Mouse (Mus musculus): Measurements from ENCODE around the gene Zfp57.
A peak's percentile ranks its signal among the peaks of the same experiment; 100 is the strongest.
"Not testable (repeated sequence)": the region's sequence is repeated elsewhere in the genome, so short reads cannot be mapped to it uniquely, and the experiment has no call there.

Zfp57 gene

GRCm38 (mm10) chr17:37000863-37001262 is at the start of gene Zfp57:
TSS of gene Zfp57 (plus strand) at chr17:37001163.
- no peak for DNase-seq (ENCODE audit: low spot score in 2 of 2)

- no peak for DNase-seq (ENCODE audit: low spot score in 2 of 2)
Measured at GRCm38 (mm10) chr17:36952631-36953030, 48.3 kb upstream of the Zfp57 start.

- DNase-seq (ENCODE audit: low spot score in 2 of 2) = no peak
Measured at GRCm38 (mm10) chr17:36953062-36953461, 47.9 kb upstream of the Zfp57 start.

- peak; percentile 83 to 84 for DNase-seq (ENCODE audit: low spot score in 2 of 2)
Measured at GRCm38 (mm10) chr17:36957999-36958743, 42.8 kb upstream of the Zfp57 start, which contains the start of the genes Znrd1 and Znrd1as. TSS of gene Znrd1 (minus strand) at chr17:36958559. TSS of gene Znrd1as (plus strand) at chr17:36958592.

GRCm38 (mm10) chr17:36958884-36959283 is 42.1 kb upstream of the Zfp57 start:
- DNase-seq (ENCODE audit: low spot score in 2 of 2) = no peak

- DNase-seq (ENCODE audit: low spot score in 2 of 2) = no peak
Measured at GRCm38 (mm10) chr17:36961125-36961524, 39.8 kb upstream of the Zfp57 start.

GRCm38 (mm10) chr17:36966875-36967274 is 34.1 kb upstream of the Zfp57 start:
- DNase-seq (ENCODE audit: low spot score in 2 of 2) = no peak

GRCm38 (mm10) chr17:36970316-36970890 is 30.6 kb upstream of the Zfp57 start:
- DNase-seq (ENCODE audit: low spot score in 2 of 2) = no peak

GRCm38 (mm10) chr17:36971172-36971850 is 29.7 kb upstream of the Zfp57 start:
- no peak for DNase-seq (ENCODE audit: low spot score in 2 of 2)

GRCm38 (mm10) chr17:36972791-36973190 is 28.2 kb upstream of the Zfp57 start:
- DNase-seq (ENCODE audit: low spot score in 2 of 2) = peak in 1 of 2 experiments; percentile 12

- no peak for DNase-seq (ENCODE audit: low spot score in 2 of 2)
Measured at GRCm38 (mm10) chr17:36973271-36973787, 27.6 kb upstream of the Zfp57 start.

GRCm38 (mm10) chr17:36981221-36981813 is 19.6 kb upstream of the Zfp57 start, which contains the start of gene 2410137M14Rik:
TSS of gene 2410137M14Rik (minus strand) at chr17:36981237.
- DNase-seq (ENCODE audit: low spot score in 2 of 2) = no peak

- no peak for DNase-seq (ENCODE audit: low spot score in 2 of 2)
Measured at GRCm38 (mm10) chr17:36981845-36982244, 19.1 kb upstream of the Zfp57 start.

- no peak for DNase-seq (ENCODE audit: low spot score in 2 of 2)
Measured at GRCm38 (mm10) chr17:36982253-36983155, 18.5 kb upstream of the Zfp57 start.

GRCm38 (mm10) chr17:36988475-36988874 is 12.5 kb upstream of the Zfp57 start:
- no peak for DNase-seq (ENCODE audit: low spot score in 2 of 2)

- DNase-seq (ENCODE audit: low spot score in 2 of 2) = no peak
Measured at GRCm38 (mm10) chr17:36989437-36989836, 11.5 kb upstream of the Zfp57 start, which contains the start of gene H2-M5. TSS of gene H2-M5 (minus strand) at chr17:36989537.

- DNase-seq (ENCODE audit: low spot score in 2 of 2) = not testable (repeated sequence)
Measured at GRCm38 (mm10) chr17:36990630-36991029, 10.3 kb upstream of the Zfp57 start.

- DNase-seq (ENCODE audit: low spot score in 2 of 2) = no peak
Measured at GRCm38 (mm10) chr17:36992336-36993104, 8.4 kb upstream of the Zfp57 start.

GRCm38 (mm10) chr17:36993770-36994325 is 7.1 kb upstream of the Zfp57 start:
- DNase-seq (ENCODE audit: low spot score in 2 of 2) = no peak

GRCm38 (mm10) chr17:36994528-36994927 is 6.4 kb upstream of the Zfp57 start:
- no peak for DNase-seq (ENCODE audit: low spot score in 2 of 2)

Data from thymus, postnatal 10 days (tissue).